Mouse (Mus musculus) limb, embryonic 12.5 days (tissue): Measurements from ENCODE around the gene Ube2g2. TPM values are rescaled to one million over a fixed set of nuclear protein-coding genes. Genes with fewer than 3 reads are reported as not detected.

Experiments used
- ATAC-seq: fragments of 200-750 bp; cut with Nextera tagmentation; 2 replicates; pipeline ENCODE4 v1.8.0; 2017; ENCODE audit warnings: low read depth, moderate TSS enrichment; ENCODE audit not compliant: insufficient number of reproducible peaks, insufficient read depth, low FRiP score, low TSS enrichment
- H3K27ac ChIP-seq: fragments of 300-500 bp; sonication (generic); 2 replicates; pipeline ENCODE4 v1.5.1; 2016; ENCODE audit warnings: mild to moderate bottlenecking, moderate library complexity
- H3K27me3 ChIP-seq: fragments of 300-500 bp; sonication (generic); 2 replicates; pipeline ENCODE4 v1.6.1; 2016; ENCODE audit warnings: mild to moderate bottlenecking, moderate library complexity
- H3K36me3 ChIP-seq: fragments of 300-500 bp; sonication (generic); 2 replicates; pipeline ENCODE4 v1.6.1; 2016; ENCODE audit warnings: mild to moderate bottlenecking, moderate library complexity
- H3K4me1 ChIP-seq: fragments of 300-500 bp; sonication (generic); replicated peaks from 2 replicates; pipeline ENCODE4 v1.6.1; 2016
- H3K4me2 ChIP-seq: fragments of 300-500 bp; sonication (generic); 2 replicates; pipeline ENCODE4 v1.6.1; 2016; ENCODE audit warnings: mild to moderate bottlenecking, moderate library complexity
- H3K4me3 ChIP-seq: fragments of 300-500 bp; sonication (generic); replicated peaks from 2 replicates; pipeline ENCODE4 v1.5.1; 2016; ENCODE audit warnings: mild to moderate bottlenecking
- H3K9ac ChIP-seq: fragments of 300-500 bp; sonication (generic); replicated peaks from 2 replicates; pipeline ENCODE4 v1.6.1; 2016; ENCODE audit warnings: mild to moderate bottlenecking, moderate library complexity
- H3K9me3 ChIP-seq: fragments of 300-500 bp; sonication (generic); 2 replicates; pipeline ENCODE4 v1.6.1; 2016; ENCODE audit warnings: mild to moderate bottlenecking, moderate library complexity
- WGBS: fragments of 180-500 bp; shearing (Covaris S2); methylation state at CpG from one replicate; pipeline ENCODE4 v1.1.7; 2016; 5-methylcytosine and 5-hydroxymethylcytosine counted together
- polyA plus RNA-seq: library from polyadenylated mRNA; unstranded; fragments of >200 nt; fragmentation: Nextera tagmentation; extraction: Ambion mirVana; gene quantifications from 2 replicates; pipeline ENCODE4 v1.2.1, GENCODE M21; 2016

Gene Ube2g2
- polyA plus RNA-seq, 1 experiment from 2014 or later = 75.4 TPM

DNA sequence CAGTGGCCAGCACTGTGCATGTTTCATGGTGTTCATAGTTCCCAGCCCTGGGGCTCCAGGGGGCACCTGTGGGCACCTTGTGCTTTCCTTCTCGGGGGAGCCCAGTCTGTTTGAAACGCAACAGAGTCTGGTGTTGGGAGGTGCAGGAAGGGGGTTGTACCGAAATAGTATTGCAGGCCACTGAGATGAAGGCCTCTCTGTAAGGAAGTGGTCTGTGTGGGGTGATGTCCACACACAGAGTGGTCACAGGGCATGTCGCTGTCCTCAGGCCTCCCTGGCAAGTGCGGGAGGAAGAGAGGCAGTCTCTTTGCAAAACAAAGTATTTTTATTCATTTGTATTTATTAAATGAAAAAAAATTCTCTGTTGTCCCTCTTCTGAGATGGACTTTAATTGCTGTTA, 23.5 kb downstream of the Ube2g2 start:
- Histone ChIP-seq H3K27me3 (no peaks in the 10 kb centered on the region), H3K36me3 (peaks cover 65% of the 10 kb centered on the region), H3K9ac (no peak overlapping the region), H3K9me3 (no peaks in the 10 kb centered on the region), H3K4me2 (no peak overlapping the region), H3K27ac (no peak overlapping the region), H3K4me1 (no peaks in the 10 kb centered on the region), H3K4me3 (no peak overlapping the region)
- no peak for ATAC-seq
- 95% methylated on average over 5 of the region's 5 CpGs for WGBS

DNA sequence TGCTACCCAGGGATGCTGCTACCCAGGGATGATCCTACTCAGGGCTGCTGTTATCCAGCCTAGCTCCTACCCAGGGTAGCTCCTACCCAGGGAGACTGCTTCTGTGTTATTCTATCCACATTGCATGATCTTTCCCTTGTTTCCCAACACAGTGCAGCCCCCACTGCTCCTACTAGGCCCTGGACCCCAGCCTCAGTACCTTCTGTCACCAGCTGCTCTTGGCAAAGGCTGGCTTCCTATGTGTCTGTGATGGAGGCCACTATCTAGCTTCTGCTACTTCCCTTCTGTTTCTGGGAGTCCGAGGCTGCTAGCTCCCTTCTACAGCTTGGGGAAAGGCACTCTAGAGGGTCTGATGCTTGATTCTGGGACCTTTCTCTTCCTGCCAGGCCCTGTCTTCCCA, 25.4 kb downstream of the Ube2g2 start:
- H3K9me3 ChIP-seq = no peaks in the 10 kb centered on the region
- ATAC-seq = no peak
- 78% methylated on average over 1 of the region's 1 CpGs for WGBS
- H3K4me1 ChIP-seq = no peaks in the 10 kb centered on the region
- H3K27ac ChIP-seq = no peak overlapping the region
- H3K36me3 ChIP-seq = peaks cover 46% of the 10 kb centered on the region
- no peak overlapping the region for H3K4me2 ChIP-seq
- no peak overlapping the region for H3K4me3 ChIP-seq
- no peaks in the 10 kb centered on the region for H3K27me3 ChIP-seq
- H3K9ac ChIP-seq = no peak overlapping the region

DNA sequence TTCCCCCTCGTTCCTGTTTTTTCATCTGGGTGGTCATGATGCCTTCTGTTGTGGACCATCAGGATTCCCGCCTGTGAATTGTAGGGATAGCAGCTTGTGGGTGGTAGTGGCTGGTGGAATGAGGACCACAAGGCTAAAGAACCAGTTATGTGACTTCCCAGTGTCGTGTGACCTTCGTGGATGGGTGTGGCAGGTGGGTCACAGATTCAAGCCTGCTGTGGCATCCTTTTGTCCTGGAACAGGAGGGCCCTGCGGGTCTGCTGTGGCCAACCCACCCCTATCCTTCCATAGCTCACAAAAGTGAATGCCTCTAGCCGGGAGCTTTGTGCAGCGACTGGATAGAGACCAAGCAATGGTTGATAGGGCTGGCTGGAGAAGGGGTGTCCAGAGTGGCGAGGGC, 25.8 kb downstream of the Ube2g2 start:
- no peak for ATAC-seq
- Histone ChIP-seq H3K9me3 (no peaks in the 10 kb centered on the region), H3K4me2 (no peak overlapping the region), H3K36me3 (peaks cover 43% of the 10 kb centered on the region), H3K4me1 (no peaks in the 10 kb centered on the region), H3K27ac (no peak overlapping the region), H3K4me3 (no peak overlapping the region), H3K27me3 (no peaks in the 10 kb centered on the region), H3K9ac (no peak overlapping the region)
- 89% methylated on average over 8 of the region's 8 CpGs for WGBS

DNA sequence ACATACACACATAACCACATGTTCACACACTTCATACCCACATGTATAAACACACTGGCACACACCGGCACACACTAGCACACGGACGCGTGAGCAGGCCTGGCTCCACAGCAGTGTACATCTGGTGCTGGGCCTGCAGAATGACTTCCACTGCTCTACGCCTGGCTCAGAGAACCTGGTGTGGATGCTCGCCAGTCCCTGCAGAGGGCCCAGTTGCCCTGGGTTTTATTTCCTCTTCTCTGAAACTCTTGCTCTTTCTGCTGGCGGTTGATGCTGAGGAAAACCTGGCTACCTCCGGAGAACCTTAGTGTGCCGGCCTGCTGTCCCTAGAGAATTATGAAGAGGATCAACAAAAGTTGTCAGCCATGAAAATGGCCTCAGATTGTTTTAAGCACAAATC, 30.0 kb downstream of the Ube2g2 start:
- Histone ChIP-seq H3K4me2 (no peak overlapping the region), H3K27me3 (no peaks in the 10 kb centered on the region), H3K27ac (no peak overlapping the region), H3K9me3 (no peaks in the 10 kb centered on the region), H3K9ac (no peak overlapping the region), H3K36me3 (peaks cover 2% of the 10 kb centered on the region; the same call in 1 of the 2 replicates), H3K4me1 (no peaks in the 10 kb centered on the region), H3K4me3 (no peak overlapping the region)
- WGBS = 90% methylated on average over 9 of the region's 9 CpGs
- no peak for ATAC-seq

DNA sequence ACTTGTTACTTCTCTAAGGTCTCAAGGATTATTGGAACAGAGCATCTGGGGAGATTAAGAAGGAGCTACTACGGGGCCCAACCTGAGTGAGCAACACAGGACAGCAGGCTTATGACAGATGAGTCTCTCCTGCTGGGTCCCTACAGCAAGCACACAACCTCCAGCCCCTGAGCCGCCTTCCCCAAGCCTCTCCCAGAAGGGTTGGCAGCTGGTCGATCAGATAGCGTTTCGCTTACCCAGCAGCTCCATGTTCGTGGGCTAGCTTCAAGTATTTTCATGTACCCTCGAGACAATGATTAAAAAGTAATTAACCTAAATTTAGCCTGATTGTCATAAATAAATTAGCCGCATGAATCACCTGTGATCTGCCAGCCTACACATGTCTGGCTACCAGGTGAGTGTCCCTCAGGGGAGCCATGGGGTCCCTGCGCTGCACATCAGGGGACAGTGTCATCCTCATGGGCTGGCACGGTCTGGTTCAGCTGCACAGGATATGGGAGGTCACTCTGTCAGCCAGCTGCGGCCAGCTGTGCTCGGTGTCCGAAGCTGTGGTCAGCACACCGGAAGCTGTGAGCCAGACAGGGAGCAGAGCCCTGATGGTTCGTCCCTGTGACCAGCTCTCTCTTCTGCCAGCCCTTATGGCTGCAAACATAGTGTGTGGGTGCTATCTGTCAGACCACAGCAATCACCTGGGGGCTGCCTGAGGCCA, 36.4 kb downstream of the Ube2g2 start:
- no peak overlapping the region for H3K9ac ChIP-seq
- no peak overlapping the region for H3K4me2 ChIP-seq
- 66% methylated on average over 15 of the region's 15 CpGs for WGBS
- no peak overlapping the region for H3K27ac ChIP-seq
- H3K36me3 ChIP-seq = no peaks in the 10 kb centered on the region
- peaks cover 11% of the 10 kb centered on the region; the same call in 1 of the 2 replicates for H3K9me3 ChIP-seq
- H3K4me1 ChIP-seq = 0 out of 2 replicates have a peak, but pooled peaks cover 10% of the 10 kb centered on the region
- H3K27me3 ChIP-seq = peaks cover 5% of the 10 kb centered on the region
- H3K4me3 ChIP-seq = no peak overlapping the region
- no peak for ATAC-seq

DNA sequence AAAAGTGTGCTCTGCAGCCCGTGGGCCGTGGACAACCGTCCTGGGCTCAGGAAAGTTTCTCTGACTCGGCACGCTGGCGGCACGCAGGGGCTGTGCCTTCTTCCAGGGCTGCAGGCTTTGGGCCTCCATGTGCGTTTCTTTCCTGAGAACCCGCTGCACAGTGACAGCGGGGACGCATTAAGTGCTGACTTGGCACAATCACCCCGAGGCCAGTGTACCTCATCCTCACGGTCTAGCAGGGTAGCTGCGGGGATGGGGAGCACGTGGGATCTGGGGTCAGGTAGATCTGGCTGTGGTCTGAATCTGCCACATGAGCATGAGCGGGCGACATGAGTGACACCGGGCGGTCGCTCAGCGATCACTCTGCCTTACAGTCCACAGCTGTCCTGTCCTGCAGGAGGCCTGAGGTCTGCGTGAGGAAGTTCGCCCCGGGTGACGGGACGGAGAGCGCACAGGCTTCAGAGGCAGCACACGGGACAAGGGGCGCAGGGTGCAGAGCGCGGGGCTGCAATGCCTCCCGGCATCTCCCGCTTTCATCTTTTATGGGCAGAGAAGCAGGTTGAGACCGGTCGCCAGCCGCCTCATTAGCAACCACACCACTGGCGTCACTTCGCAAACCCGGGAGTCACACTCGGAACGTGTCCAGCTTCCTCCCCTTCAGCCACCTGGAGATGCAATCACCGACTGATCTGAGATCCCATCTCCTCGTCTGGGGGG, 42.0 kb downstream of the Ube2g2 start:
- peak overlapping the region; percentile 19; the same call in 1 of the 2 replicates for H3K4me3 ChIP-seq
- no peak overlapping the region for H3K9ac ChIP-seq
- H3K4me2 ChIP-seq = peak overlapping the region; percentile 55
- ATAC-seq = peak; percentile 43; the same call in 1 of the 2 replicates
- H3K9me3 ChIP-seq = peaks cover 11% of the 10 kb centered on the region; the same call in 1 of the 2 replicates
- 0 out of 2 replicates have a peak overlapping the region, but pooled peaks have one; percentile 12 for H3K27ac ChIP-seq
- peaks cover 17% of the 10 kb centered on the region for H3K27me3 ChIP-seq
- WGBS = 22% methylated on average over 43 of the region's 43 CpGs
- peaks cover 20% of the 10 kb centered on the region for H3K4me1 ChIP-seq
- no peaks in the 10 kb centered on the region for H3K36me3 ChIP-seq

DNA sequence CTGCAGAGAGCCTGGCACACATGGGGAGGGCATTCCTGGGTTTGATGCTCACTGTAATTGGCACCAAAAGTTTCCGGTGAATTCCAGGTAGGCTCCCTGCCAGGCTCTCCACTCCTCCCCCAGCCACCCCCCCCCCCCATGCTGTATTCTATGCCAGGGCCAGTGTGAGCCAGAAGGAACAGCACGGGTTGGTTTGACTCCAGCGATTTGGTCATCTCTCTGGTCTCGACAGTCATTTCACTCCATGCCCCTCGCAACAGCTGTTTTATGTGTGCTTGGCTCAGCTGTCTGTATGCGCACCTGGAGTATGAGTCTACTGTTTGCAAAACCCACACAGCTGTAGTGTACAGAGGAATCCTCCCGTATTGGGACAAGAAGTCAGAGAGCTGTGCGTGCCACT, 44.3 kb downstream of the Ube2g2 start:
- ATAC-seq = no peak
- WGBS = 70% methylated on average over 8 of the region's 8 CpGs
- H3K9me3 ChIP-seq = peaks cover under 1% of the 10 kb centered on the region; the same call in 1 of the 2 replicates
- no peak overlapping the region for H3K27ac ChIP-seq
- H3K27me3 ChIP-seq = peaks cover 17% of the 10 kb centered on the region
- no peak overlapping the region for H3K4me2 ChIP-seq
- no peaks in the 10 kb centered on the region for H3K36me3 ChIP-seq
- no peak overlapping the region for H3K9ac ChIP-seq
- peaks cover 20% of the 10 kb centered on the region for H3K4me1 ChIP-seq
- no peak overlapping the region for H3K4me3 ChIP-seq

DNA sequence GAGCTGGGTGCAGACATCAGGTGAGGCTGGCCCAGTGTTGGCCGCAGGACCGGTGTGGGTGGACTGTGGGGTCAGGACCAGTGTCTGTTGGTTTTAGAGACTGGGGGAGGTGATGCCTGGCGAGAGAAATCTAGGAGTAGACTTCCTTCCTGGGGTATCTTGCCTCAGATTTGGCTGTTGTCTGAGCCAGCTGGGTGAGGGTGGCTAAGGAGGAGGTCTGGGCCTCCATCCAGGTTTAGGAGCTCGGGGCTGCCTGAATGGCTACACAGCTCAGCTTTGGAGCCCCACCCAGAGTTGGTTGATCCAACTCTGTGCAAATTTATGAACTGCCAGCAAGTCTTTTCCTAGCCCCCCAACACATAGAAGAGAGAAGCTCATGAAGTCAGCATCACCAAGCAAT, 45.3 kb downstream of the Ube2g2 start:
- no peaks in the 10 kb centered on the region for H3K36me3 ChIP-seq
- H3K27me3 ChIP-seq = peaks cover 17% of the 10 kb centered on the region
- H3K27ac ChIP-seq = no peak overlapping the region
- no peak overlapping the region for H3K4me3 ChIP-seq
- peaks cover 20% of the 10 kb centered on the region for H3K4me1 ChIP-seq
- no peak for ATAC-seq
- no peak overlapping the region for H3K9ac ChIP-seq
- no peaks in the 10 kb centered on the region for H3K9me3 ChIP-seq
- H3K4me2 ChIP-seq = no peak overlapping the region
- 85% methylated on average over 4 of the region's 4 CpGs for whole genome bisulfite sequencing

DNA sequence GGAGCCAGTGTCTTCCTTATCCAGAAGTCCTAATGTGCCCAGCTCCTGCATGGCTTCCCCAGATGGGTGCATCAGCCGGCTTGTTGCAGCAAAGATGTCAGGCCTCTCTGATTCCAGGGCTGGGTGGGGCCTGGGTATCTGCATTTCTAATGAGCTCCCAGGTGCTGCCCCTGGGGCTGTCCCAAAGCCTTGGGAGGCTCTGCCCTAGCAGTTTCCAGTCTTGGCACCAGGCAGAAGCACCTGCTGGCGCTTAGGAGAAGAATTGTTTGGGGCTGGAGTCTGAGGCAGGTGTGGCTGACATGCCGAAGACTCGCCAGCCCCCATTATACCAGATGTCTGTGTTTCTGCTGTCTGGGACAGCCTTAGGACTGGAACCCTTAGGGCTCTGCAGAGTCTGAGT, 48.6 kb downstream of the Ube2g2 start:
- no peak for ATAC-seq
- no peak overlapping the region for H3K4me3 ChIP-seq
- 62% methylated on average over 4 of the region's 4 CpGs for WGBS

DNA sequence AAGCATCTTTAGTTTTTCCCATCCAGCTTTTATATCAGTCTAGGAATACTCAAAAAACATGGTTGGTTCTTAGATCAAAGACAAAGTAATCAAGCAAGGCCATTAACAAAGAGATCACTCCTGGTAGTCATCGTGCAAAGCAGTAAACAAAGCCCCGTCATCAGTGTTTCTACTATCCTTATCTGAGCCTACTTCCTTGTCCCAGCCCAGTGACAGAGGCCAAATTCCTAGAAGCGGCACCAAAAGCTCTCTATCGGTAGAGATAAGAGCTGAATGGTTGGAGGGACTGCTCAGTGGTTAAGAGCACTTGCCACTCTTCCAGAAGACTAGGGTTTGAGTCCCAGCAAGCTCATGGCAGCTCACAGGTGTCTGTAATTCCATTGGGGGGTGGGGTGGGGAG, 49.4 kb downstream of the Ube2g2 start:
- 47% methylated on average over 4 of the region's 4 CpGs for WGBS
- no peak for ATAC-seq
- no peak overlapping the region for H3K27ac ChIP-seq

More for the DNA sequence above, 48.6 kb downstream of the Ube2g2 start:
- H3K27me3 ChIP-seq = peaks cover 8% of the 10 kb centered on the region
- no peaks in the 10 kb centered on the region for H3K9me3 ChIP-seq
- H3K27ac ChIP-seq = no peak overlapping the region
- H3K4me1 ChIP-seq = peaks cover 26% of the 10 kb centered on the region
- H3K36me3 ChIP-seq = no peaks in the 10 kb centered on the region
- no peak overlapping the region for H3K4me2 ChIP-seq
- no peak overlapping the region for H3K9ac ChIP-seq

DNA sequence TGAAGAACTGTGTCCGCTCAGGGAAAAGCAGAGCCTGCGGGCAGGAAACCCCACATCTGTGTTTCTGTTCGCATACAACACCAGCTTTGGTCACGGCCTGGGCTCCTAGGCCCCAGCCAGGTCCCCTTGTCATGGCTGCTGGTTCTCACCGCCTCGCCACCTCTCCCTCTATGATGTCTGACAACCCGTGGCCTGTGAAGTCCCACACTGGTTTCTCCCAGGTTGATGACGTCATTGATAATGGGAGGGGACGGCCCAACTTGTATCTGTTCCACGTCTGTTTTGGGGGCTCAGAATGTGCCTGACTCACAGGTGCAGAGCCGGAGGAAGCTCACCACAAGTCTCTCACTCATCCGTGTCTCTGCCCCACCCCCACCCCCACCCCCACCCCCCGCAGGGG, 51.7 kb downstream of the Ube2g2 start:
- no peak overlapping the region for H3K4me3 ChIP-seq
- no peak overlapping the region for H3K4me2 ChIP-seq
- H3K9me3 ChIP-seq = no peaks in the 10 kb centered on the region
- 59% methylated on average over 13 of the region's 13 CpGs for WGBS
- no peak for ATAC-seq
- H3K27me3 ChIP-seq = peaks cover 36% of the 10 kb centered on the region
- H3K27ac ChIP-seq = no peak overlapping the region
- H3K4me1 ChIP-seq = peaks cover 36% of the 10 kb centered on the region
- no peak overlapping the region for H3K9ac ChIP-seq
- H3K36me3 ChIP-seq = no peaks in the 10 kb centered on the region

More for the DNA sequence above, 49.4 kb downstream of the Ube2g2 start:
- Histone ChIP-seq H3K9me3 (no peaks in the 10 kb centered on the region), H3K36me3 (no peaks in the 10 kb centered on the region), H3K4me2 (no peak overlapping the region), H3K4me3 (no peak overlapping the region), H3K27me3 (peaks cover 15% of the 10 kb centered on the region), H3K4me1 (peaks cover 19% of the 10 kb centered on the region), H3K9ac (no peak overlapping the region)
